Mouse (Mus musculus) kidney, postnatal 25 days (tissue): ENCODE results near the gene Gng8.

ENCODE experiments used
- DNase-seq, 2 experiments: peaks; one replicate each; pipeline ENCODE4 v3.0.0; 2021; ENCODE audit warnings: mixed read lengths in 2 of 2

The Gng8 gene

DNA sequence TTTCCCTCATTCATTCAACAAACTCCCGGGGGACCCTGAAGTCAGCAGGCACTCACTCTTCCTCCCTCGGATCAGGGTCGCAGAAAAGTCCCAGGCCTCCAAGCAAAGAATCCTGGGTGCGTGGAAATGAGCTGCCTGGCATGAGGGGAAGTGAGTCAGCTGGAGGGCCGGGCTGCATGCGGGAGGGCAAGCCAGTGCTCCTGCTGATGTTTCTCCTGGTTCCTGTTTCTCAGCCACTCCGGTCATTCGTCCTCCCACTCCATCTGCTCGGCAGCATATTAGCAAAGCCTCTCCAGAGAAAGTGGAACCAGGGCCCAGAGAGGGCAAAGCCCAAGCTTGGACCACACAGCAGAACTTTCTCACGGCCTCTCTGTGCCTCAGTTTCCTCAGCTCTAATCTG is 18.3 kb downstream of the Gng8 start:
- no peak for DNase-seq

DNA sequence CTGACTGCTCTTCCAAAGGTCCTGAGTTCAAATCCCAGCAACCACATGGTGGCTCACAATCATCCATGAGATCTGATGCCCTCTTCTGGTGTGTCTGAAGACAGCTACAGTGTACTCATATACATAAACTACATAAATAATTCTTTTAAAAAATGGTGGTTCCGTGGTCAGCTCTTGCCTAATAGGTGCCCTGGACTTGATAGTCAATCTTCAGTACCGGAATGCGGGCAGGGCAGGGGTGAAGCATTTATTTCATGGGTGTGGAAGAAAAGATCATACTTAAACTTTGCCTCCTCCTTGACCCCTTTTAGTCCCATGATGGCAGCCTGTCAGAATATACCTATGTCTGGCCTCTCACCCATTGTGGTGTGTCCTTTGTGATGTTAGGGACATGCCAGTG is 20.3 kb downstream of the Gng8 start:
- no peak for DNase-seq

DNA sequence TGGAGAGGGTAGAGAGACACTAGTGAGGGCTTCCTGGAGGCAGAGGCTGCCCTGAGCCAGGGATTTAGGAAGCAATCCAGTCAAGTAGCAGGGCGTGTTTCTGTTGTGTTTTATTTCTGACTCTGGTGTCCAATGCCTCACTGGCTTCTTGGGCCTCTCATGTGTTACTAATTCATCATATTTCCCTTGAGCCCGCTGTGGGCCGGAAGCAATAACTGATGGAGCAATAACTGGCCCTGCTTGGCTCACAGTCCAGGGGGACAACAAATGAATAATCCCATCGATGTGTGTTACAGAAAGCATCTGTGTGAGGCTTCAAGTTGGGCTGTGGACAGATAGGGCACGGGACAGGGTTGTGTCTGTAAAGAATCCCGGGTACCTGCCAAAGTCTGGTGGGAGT is 20.8 kb downstream of the Gng8 start:
- DNase-seq, result peak in 1 of 2 experiments; percentile 39

DNA sequence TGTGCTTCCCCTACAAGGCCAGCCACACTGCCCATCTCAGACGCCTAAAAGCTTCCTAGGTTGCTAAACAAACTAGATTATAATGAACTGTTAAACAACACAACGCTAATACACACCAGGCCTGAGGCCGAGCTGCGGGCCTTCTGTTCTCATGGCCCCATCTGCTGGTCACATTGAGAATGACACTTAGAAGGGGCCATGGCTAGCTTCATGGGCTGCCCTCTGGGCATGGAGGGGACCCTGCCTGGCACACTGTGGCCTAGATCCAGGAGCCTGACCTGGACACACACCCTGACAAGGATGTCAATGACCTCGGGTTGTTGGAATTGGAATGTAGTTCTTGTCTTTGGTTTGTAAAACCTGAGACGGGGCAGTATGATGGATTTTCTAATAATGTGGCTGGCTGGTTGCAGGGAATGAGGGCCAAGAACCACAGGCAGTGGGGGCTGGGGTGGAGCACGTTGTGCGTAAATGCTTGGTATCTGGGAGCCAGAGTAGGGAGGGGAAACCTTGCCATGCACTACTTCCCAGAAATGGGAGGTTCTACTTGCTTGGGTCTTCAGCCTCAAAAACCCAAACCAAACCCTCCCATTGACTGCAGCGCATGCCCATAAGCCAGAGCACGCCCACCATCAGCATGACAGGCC is 22.3 kb downstream of the Gng8 start:
- peak; percentile 77 to 84 for DNase-seq

DNA sequence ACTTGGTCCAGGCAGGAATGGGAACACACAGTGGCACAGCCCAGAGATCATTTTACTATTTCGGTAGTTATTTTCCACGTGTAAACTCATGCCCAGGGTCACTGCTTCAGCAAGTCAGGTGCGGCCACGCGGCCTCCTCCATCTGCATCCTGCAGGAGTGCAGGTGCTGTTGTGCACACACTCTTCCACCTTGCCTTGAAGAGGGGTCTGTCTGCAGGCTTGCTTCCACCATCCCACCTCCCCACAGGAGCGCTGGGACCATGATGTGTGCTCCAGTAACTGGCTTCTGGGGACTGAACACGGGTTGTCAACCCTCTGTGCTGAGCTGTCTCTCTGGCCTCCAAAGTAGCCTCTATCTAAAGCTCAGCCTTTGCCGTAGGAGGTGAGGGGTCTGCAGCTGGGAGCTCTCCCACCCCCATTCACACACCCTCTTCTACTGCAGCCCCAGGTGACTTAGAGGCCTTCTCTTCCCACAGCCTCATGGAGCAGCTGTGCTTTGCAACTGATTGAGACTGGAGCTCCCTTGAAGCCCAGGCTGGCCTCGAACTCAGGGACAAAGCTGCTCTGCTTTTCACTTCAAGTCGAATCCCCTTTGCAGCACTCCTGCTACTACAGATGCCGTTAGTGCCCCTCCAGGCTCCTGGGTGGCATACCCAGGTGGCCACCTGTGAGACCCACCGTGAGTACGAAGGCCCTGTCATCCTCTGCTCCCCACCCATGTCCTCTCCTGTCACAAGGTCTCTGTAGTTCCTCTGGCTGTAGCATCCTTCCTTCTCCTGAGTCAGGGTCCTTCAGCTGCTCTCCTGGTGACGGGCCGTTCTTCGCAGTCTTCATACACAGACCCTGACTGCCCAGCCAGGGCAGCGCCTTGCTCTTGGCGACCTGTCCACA is 23.1 kb downstream of the Gng8 start:
- DNase-seq, result no peak

DNA sequence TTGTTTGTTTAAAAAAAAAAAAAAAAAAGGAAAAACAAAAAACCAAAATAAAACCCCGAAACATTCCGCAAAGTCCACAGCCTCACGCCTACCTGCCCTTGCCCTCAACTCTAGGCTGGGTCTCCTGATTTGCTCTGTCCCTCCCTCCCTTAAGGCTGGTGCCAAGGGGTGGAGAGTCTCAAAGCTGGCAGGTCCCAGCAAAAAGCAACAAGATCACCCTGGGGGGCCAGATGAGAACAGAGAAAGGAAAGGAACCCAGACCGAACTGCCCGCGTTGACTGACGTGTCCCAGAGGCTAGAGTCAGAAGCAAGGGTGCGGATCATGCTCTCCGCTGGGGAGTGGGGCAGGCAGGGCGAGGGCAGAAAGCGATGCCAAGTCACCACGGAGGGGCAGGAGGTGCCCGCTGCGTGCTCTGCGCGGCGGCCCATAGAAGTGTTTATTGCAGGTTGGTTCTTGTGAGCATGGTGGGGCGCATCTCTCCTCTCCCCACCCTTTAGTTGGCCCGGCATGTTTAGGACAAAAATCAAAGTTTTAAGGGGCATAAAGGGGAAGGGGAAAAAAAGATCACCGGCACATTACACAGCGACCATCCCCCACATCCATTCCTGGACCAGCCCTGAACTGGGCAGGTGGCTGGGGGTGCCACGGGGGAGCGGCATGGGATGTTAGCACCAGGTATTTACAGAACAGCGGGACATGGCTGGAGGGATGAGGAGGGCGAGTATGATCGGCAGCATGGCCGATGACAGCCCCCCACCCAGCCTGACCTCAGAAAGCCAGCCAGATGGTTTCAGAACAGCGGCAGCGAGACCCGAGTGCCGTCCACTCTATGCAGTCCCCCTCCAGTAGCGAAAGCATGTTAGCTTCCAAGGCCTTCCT is 24.1 kb downstream of the Gng8 start:
- DNase-seq, result no peak

DNA sequence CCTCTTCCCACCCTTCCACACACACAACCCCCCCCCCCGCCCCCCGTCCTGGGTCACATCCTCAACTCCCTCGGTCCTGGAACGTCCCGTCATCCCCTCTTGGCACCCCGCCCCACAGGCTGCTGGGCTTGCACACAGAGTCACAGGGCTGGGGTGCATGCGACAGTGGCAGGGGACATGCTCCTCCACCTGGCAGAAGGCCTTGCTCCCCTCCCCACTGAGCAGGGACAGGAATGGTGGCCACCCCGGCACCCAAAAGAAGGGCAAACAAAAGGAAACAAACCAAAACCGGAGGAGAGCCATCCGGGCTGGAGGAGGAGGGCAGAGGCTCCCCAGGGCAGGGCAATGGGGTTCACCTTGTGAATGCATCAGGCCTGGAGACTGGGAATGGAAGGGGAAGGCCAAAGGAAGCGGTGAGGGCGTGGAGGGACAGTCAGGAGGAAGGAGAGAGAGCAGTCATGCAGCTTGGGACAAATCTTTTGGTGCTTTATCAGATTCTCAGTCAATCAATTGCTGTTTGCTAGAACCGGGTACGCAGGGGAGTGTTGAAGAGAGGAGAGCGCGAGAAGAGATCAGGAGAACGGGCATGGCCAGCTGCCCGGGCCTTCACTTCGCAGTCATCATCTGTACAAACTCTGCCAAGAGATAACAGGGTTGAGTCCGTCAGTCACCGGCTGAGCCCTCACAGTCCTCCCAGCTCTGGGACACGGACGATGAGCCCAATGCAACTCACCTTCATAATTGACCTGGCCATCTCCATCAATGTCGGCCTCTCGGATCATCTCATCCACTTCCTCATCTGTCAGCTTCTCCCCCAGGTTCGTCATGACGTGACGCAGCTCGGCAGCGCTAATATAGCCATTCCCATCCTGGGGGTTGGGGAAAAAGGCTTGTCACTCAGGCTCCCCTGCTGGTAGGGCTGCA is 25.0 kb downstream of the Gng8 start:
- peak; percentile 64 to 73 for DNase-seq

DNA sequence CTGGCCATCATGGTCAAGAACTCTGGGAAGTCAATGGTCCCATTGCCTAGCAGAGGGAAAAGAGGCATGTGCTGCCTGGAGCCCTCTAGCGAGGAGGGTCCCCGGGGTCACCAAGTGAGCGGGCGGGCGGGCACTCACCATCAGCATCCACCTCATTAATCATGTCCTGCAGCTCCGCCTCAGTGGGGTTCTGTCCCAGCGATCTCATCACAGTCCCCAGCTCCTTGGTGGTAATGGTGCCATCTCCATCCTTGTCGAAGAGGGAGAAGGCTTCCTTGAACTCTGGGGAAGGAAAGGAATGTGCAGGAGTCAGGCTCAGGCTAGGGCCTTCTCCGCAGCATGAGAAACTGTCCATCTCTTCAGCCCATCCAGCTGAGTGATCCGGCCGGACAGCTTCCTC is 25.9 kb downstream of the Gng8 start:
- DNase-seq, result no peak

DNA sequence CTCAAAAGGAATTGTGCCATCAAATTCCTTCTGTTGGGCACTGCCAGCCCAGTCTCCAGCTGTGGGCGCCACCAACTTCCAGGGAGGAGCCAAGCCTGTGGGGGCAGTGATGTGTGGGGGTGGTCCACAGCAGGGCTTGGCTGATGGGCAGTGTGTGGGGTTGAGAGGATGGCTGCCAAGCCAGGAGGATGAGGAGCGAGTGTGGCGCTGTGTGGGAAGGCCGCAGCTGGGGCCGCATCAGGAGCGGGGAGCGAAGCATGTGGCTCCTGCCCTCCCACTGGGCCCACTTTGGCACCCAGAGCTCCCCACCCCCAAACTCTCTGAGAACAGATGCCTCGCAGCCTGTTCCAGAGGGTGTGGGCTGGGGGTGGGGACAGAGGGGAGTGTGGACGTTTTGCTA is 26.4 kb downstream of the Gng8 start:
- no peak for DNase-seq

DNA sequence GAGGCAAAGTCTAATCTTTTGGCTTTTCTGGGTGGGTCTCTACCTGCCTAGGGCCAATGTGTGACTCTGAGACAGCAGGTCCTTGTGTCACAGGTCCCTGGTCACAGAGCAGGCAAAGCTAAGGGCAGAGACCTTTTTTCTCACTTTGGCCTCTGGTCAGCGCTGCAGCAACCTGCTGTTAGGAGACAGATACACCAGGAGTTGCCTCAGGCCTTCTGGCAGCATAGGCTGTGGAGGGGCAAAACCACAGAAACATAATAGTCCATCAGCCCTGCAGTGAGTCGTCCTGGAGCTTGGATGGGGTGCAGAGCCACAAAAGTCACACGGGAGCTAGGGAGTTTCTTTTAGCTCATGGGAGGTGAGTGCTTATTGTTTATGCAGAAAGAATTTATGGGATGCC is 27.1 kb downstream of the Gng8 start:
- no peak for DNase-seq

DNA sequence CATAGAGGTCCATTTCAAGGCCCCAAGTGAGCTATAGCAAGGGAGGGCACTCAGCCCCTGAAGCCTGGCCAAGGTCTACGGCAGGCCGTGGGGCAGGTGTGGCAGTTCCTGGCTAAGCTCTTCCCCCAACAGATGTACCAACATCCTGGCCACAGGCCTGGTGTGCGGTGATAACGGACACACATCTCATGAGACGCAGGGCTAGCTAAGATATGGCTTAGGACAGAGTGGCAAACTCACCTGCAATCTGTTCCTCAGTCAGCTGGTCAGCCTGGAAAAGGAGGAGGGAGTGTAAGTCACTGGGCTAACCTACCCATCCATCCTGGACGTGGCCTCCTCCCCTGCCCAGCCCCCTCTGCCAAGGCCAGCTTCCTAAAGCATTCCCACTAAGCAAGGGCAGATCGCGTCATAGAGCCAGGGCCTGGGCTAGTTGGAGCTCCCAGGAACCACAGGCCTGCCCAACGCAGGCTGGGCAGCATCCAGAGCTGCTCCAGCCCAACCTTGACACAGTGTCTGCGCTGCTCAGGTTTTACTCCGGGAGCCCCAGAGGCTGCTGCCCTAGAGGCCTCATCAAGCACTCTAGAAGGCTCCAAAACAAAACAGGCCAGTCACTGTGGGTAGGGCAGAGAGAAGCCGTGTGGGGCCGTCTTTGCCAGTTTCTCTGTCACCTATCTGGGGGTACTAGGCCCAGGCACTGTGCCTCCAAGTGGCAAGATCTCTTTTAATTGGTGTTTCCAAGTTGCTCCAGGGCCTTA is 28.0 kb downstream of the Gng8 start:
- no peak for DNase-seq

DNA sequence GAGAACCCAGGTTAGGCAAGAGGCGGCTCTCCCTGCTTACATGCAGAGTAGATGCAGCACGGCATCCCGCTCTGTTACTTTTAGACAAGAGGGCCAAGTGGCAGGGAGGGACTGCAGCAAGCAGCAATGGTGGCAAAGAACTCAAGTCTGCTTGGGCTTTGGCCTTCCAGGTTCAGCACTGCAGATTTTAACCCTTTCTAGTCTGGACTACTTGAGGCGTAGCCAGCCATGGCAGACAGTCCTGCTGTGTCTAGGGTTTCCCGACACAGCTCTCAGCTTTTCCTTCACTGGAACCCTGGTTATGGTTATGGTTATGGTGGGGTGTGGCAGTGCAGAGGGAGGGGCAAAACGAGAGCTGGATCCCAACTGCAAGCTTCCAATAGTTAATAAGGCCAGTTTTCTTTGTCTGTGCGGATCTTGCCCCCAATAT is 28.6 kb downstream of the Gng8 start:
- DNase-seq, result no peak

DNA sequence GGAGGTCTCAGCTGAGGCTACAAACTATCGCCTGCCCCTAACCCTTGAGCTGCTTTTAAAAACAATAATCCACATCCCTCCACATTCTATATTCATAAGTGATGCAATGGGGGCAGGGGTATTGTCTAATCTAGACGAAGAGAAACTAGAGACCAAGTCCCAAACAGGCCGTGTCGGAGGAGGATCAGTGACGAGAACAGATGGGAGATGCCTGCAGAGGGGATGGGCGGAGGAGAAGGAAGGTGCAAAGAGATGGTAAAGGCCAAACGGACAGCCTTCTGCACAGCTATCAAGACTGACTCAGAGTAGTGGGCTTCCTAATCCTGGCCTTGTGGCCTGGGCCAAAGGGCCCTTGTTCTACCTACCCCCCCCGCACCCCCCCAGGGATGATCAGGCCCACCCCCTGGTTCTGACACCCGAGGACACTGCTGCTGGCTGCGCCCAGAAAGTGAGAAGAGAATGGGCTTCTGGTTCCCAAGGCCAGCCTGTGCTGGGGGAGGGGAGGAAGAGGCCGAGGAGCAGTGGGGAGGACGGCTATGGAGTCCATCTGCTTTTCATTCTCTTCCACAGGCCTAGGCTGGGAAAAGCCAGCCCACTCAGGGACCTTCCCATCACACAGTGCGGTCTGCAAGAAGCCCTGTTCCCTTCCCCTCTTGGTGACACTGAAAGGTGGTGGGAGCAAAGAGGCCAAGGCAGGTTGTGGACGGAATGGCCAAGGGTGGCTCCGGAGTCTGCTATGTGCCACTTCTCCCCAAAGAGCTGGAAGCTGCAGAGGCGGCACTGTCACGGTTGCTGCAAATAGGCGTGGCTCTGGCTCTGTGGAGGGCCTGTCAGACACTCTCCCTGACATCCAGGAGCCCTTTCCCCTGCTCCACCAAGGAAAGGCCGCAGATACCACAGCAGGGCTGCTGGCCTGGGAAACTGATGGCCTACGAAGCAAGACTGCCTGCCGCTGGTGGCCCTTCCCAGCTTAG is 29.5 kb downstream of the Gng8 start:
- DNase-seq, result no peak

DNA sequence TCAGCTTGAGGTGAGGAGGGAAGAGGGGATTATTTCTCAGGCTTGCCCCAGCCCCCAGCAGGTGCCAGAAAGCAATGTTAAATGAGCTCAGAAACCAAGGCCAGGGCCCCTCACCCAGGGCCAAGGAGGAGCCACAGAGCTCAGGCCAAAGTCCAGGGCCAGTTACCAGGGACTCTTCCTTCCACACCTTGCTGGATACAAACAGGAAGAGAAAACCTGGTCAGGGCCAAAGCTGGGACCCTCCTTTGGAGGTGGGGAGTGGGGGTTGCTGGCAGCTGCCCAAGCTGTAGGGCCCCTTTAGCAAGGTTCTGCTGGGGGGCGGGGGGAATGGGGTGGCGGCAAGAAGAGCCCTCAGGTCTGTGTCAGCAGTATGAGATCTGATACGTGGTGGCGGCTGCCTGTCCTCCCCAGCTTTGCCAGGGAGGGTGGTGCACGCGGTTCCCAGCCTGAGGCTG is 30.3 kb downstream of the Gng8 start:
- peak; percentile 65 to 76 for DNase-seq

DNA sequence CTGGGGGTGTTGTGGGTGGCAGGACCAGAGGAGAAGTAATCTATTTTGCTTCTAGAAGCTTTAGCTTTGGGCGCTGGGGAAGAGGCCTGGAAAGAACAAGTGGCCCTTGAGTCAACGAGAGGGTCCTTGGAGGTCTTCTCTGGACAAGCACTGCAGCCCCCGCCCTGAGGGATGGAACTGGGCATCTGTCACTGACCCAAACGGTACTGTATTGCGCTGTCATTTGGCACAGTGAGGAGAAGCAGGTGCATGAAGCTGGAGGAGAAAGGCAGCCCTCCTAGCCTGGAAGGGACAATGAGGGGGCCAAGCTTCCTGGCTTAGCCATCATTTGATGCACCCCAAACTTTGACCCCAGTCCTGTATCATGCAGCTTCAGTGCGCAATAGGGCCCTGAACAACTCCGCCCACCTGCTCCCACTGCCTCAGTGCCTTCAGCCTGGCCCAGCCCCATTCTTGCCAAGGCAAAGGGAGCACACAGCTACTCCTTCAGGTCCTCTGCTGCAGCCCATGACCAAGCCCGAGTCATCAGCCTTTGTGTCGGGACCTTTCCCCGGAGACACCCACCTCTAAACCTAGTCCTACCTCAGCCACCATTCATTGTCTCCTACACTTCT is 30.9 kb downstream of the Gng8 start:
- DNase-seq, result peak; percentile 45 to 78

DNA sequence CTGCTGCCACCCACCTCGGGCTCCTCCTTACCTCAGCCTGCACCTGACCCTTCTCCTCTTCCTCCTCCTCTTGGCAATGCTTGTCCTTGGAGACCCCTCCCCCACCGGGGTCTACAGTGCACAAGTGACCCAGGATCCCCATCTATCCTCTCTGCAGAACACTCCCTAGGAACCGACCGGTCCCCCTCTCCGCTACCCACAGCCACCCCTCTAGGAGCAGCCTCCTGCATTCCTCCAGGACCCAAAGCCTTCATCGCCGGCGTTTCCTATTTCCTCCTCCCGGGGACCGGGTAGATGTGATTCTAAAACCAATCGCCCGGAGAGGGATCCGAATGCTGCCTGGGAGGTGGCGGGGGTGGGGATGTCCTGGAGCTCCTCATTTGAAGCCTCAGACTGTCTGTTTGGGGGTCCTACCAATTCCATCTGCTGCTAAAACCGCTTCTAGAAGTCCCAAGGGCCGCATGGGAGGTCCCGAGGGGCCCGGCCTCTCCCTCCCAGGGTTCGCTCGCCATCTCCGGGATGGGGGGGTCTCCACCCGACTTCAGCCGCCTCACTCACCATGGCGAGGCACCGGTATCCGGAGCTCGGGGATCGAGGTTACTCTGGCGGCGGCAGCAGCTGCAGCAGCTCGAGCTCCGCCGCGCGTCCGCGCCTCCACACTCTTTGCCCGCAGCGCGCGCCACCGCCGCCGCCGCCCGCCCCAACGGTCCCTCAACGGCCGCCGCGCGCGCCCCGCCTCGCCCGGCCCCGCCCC is 31.9 kb downstream of the Gng8 start:
- DNase-seq, result peak in 1 of 2 experiments; percentile 58

DNA sequence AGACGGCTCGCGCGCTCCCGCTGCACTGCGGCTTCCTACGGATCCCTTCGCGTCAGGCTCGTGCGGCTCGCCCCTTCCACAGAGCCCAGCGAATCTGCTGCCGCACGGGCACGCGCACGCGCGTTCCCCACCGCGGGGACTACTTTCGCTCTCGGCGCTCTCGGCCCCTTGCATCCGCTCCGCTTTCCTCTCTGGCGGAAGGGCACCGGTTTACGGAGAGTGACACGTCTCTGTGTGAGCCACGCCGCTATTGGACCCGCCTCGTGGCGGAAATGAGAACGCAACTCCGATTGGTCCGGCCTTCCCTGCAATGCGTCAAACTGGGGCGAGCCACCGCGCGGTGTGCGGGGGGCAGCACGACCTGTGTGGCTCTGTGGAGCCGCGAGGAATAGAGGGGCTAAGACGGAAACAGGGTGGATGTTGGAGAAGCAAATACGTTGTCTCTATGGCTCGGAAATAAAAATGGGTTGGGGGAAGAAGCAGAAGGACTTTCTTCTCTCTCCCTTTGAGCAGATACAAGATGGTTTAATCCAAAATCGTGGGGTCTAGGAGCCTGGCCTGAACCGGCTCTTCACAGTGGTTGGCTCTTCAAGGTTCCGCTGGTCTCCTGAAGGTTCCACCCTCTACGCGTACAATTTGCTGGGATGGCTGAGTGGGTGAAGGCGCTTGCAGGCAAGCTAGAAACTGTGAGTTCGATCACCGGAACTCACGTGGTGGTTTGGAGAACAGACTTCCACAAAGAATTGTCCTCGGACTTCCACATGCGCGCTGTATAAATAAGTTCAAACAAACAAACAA is 32.6 kb downstream of the Gng8 start, which contains the start of gene Calm3:
Calm3 (minus strand) TSS at position 78 of the 798 bp plus-strand sequence.
- peak; percentile 99 to 100 for DNase-seq

DNA sequence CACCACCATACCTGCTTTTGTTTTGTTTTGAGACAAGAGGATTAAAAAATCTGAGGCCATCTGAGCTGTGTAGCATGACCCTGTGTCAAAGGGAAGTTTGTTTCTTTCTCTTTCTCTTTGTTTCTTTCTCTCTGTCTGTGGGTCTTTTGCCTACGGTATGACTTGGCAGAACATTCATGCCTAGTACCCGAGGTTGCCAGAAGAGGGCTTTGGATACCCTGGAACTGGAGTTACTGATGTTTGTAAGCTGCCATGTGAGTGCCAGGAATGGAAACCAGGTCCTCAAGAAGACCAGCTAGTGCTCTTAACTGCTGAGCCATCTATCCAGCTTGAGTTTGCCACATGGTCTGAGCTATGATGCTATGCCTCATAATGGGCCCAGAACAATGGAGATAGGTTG is 36.8 kb downstream of the Gng8 start:
- DNase-seq, result no peak
